Mouse (Mus musculus) cortical plate, adult 2 months (tissue): ENCODE results near the gene Mxi1.

Experiments used
- CTCF ChIP-seq: fragments of 200-500 bp; IDR thresholded peaks from 2 replicates; pipeline ENCODE4 v1.5.1; 2011; ENCODE audit warnings: mild to moderate bottlenecking, control low read depth, low read length; ENCODE audit not compliant: insufficient read depth; ENCODE audit errors: extremely low read depth
- POLR2A ChIP-seq: fragments of 200-500 bp; IDR thresholded peaks from 2 replicates; pipeline ENCODE4 v1.6.1; 2011; ENCODE audit warnings: mild to moderate bottlenecking, low read length, control low read depth; ENCODE audit not compliant: insufficient read depth; ENCODE audit errors: extremely low read depth

DNA sequence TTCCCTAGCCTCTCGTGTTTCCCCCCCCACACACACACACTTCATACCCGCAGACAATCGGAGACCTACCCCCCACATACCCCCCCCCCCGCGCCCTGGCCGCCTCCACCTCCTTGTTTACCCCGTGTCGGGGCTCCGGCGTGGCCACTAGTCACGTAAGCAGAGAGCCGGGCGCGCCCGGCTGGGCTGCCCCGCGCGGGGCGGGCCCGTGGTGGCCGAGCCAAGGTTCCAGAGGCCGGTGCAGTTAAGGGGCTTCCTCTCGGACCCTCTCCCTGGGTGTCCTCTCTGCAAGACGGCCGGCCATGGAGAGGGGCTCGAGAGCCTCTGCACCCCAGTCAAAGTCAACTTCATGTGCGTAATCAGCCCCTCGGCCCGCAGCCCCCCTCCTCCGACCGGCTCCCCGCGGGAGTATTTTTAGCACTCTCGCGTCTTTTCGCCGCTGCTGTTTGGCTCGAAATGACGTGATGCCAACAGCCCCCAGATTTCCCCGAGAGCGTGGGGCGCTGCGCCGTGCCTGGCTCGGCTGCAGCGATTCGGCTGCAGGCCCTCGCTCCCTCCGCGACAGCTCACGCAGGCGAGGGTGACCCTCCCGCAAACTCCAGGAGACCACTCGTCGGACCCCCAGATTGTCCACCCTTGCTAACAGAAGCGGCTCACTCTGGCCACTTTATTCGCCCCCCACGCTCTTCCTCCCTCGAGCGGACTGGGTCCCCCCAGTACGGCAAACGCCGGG, 2.8 kb downstream of the Mxi1 start:
- TF ChIP-seq CTCF (no peak), POLR2A (peak; percentile 51; the same call in 1 of the 2 replicates)
